Mouse (Mus musculus): ENCODE measurements around the gene H2afy2. TPM values are rescaled to one million over a fixed set of nuclear protein-coding genes. Genes with fewer than 3 reads are reported as not detected.

The H2afy2 gene
- polyA plus RNA-seq, 1 experiment from 2014 or later, result 87.2 TPM

GRCm38 (mm10) chr10:61794971-61795370 is 11.0 kb upstream of the H2afy2 start:
- DNase-seq (ENCODE audit: low spot score) (no peak), ATAC-seq (ENCODE audit: low read depth) (no peak)
- Histone ChIP-seq H3K36me3 (ENCODE audit: control insufficient read depth, insufficient read depth, low read length) (no peaks in the 10 kb centered on the region), H3K4me1 (ENCODE audit: control insufficient read depth, insufficient read depth, low read length) (no peaks in the 10 kb centered on the region), H3K9ac (ENCODE audit: low read depth, low read length) (no peak overlapping the region), H3K27me3 (replicated peaks; ENCODE audit: control insufficient read depth, insufficient read depth, low read length) (no peaks in the 10 kb centered on the region), H3K4me3 (ENCODE audit: low read depth, low read length) (no peak overlapping the region), H3K9me3 (ENCODE audit: control insufficient read depth, low read length) (no peaks in the 10 kb centered on the region), H3K27ac (replicated peaks; ENCODE audit: low read depth, low read length) (no peak overlapping the region), H3K4me2 (ENCODE audit: low read depth, low read length) (no peak overlapping the region)
- WGBS, result 46% methylated on average over 10 of the region's 10 CpGs

DNA sequence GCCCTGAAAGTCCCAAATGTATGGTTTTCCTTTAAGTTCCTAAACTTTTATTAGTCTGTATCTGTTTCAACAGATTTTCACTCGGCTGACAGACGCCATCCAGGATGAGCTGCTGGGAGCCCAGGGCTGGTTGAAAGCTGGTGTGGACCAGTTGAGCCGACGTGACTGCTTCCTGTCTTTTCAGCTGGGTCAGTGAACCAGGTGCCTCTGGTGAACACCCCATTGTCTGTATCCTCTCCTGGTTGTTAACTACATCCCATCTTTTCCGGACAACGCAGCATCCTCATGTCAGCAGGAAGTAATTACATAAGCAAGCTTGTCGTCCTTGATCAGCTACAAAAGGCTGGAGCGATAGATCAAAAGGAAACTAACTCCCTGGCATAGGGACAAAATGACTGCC is 9.1 kb upstream of the H2afy2 start:
- WGBS, result 37% methylated on average over 8 of the region's 8 CpGs
- DNase-seq (ENCODE audit: low spot score), result no peak

GRCm38 (mm10) chr10:61788499-61788898 is 4.6 kb upstream of the H2afy2 start:
- WGBS, result 90% methylated on average over 5 of the region's 5 CpGs
- H3K4me2 ChIP-seq (ENCODE audit: low read depth, low read length), result no peak overlapping the region
- no peaks in the 10 kb centered on the region for H3K9me3 ChIP-seq (ENCODE audit: control insufficient read depth, low read length)
- H3K9ac ChIP-seq (ENCODE audit: low read depth, low read length), result no peak overlapping the region
- no peak overlapping the region for H3K4me3 ChIP-seq (ENCODE audit: low read depth, low read length)
- H3K27me3 ChIP-seq (replicated peaks; ENCODE audit: control insufficient read depth, insufficient read depth, low read length), result no peaks in the 10 kb centered on the region
- ATAC-seq (ENCODE audit: low read depth) (no peak), DNase-seq (ENCODE audit: low spot score) (no peak)
- no peaks in the 10 kb centered on the region for H3K36me3 ChIP-seq (ENCODE audit: control insufficient read depth, insufficient read depth, low read length)
- H3K4me1 ChIP-seq (ENCODE audit: control insufficient read depth, insufficient read depth, low read length), result no peaks in the 10 kb centered on the region
- no peak overlapping the region for H3K27ac ChIP-seq (replicated peaks; ENCODE audit: low read depth, low read length)

More for the DNA sequence above, 9.1 kb upstream of the H2afy2 start:
- H3K4me3 ChIP-seq (ENCODE audit: low read depth, low read length), result no peak overlapping the region
- no peaks in the 10 kb centered on the region for H3K4me1 ChIP-seq (ENCODE audit: control insufficient read depth, insufficient read depth, low read length)
- no peaks in the 10 kb centered on the region for H3K36me3 ChIP-seq (ENCODE audit: control insufficient read depth, insufficient read depth, low read length)
- H3K9me3 ChIP-seq (ENCODE audit: control insufficient read depth, low read length), result no peaks in the 10 kb centered on the region
- no peak overlapping the region for H3K9ac ChIP-seq (ENCODE audit: low read depth, low read length)
- no peaks in the 10 kb centered on the region for H3K27me3 ChIP-seq (replicated peaks; ENCODE audit: control insufficient read depth, insufficient read depth, low read length)
- no peak overlapping the region for H3K4me2 ChIP-seq (ENCODE audit: low read depth, low read length)
- no peak for ATAC-seq (ENCODE audit: low read depth)
- H3K27ac ChIP-seq (replicated peaks; ENCODE audit: low read depth, low read length), result no peak overlapping the region

GRCm38 (mm10) chr10:61787541-61788313 is 3.8 kb upstream of the H2afy2 start:
- H3K9me3 ChIP-seq (ENCODE audit: control insufficient read depth, low read length), result no peaks in the 10 kb centered on the region
- H3K9ac ChIP-seq (ENCODE audit: low read depth, low read length), result no peak overlapping the region
- 81% methylated on average over 9 of the region's 10 CpGs for WGBS
- H3K4me3 ChIP-seq (ENCODE audit: low read depth, low read length), result no peak overlapping the region
- DNase-seq (ENCODE audit: low spot score) (no peak), ATAC-seq (ENCODE audit: low read depth) (no peak)
- H3K27me3 ChIP-seq (replicated peaks; ENCODE audit: control insufficient read depth, insufficient read depth, low read length), result no peaks in the 10 kb centered on the region
- H3K36me3 ChIP-seq (ENCODE audit: control insufficient read depth, insufficient read depth, low read length), result no peaks in the 10 kb centered on the region
- no peaks in the 10 kb centered on the region for H3K4me1 ChIP-seq (ENCODE audit: control insufficient read depth, insufficient read depth, low read length)
- no peak overlapping the region for H3K4me2 ChIP-seq (ENCODE audit: low read depth, low read length)
- no peak overlapping the region for H3K27ac ChIP-seq (replicated peaks; ENCODE audit: low read depth, low read length)

DNA sequence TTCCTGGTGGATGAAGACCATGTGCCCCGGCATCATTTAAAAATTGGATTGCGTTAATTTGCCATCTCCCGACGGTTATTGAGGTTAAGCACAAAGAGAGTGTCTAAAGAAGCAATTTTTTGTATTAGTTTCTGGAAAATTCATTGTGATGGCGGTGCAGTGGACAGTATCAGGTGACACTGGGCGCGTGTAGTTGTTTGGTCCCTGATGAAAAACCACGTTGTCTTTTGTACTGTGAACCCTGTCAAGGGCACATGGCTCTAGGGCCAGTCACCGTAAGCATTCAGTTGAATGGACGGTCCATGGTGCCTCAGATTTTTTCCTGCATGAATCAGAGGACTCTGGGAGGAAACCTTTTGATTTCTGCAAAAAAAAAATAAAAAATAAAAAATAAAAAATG is 467 bp upstream of the H2afy2 start:
- Histone ChIP-seq H3K4me2 (ENCODE audit: low read depth, low read length) (peak overlapping the region; percentile 68), H3K9ac (ENCODE audit: low read depth, low read length) (peak overlapping the region; percentile 99), H3K4me1 (ENCODE audit: control insufficient read depth, insufficient read depth, low read length) (0 out of 2 replicates have a peak, but pooled peaks cover 7% of the 10 kb centered on the region), H3K27me3 (replicated peaks; ENCODE audit: control insufficient read depth, insufficient read depth, low read length) (no peaks in the 10 kb centered on the region), H3K4me3 (ENCODE audit: low read depth, low read length) (peak overlapping the region; percentile 94), H3K9me3 (ENCODE audit: control insufficient read depth, low read length) (no peaks in the 10 kb centered on the region), H3K27ac (replicated peaks; ENCODE audit: low read depth, low read length) (peak overlapping the region; percentile 96), H3K36me3 (ENCODE audit: control insufficient read depth, insufficient read depth, low read length) (no peaks in the 10 kb centered on the region)
- ATAC-seq (ENCODE audit: low read depth) (no peak), DNase-seq (ENCODE audit: low spot score) (no peak)
- WGBS, result 11% methylated on average over 10 of the region's 10 CpGs

DNA sequence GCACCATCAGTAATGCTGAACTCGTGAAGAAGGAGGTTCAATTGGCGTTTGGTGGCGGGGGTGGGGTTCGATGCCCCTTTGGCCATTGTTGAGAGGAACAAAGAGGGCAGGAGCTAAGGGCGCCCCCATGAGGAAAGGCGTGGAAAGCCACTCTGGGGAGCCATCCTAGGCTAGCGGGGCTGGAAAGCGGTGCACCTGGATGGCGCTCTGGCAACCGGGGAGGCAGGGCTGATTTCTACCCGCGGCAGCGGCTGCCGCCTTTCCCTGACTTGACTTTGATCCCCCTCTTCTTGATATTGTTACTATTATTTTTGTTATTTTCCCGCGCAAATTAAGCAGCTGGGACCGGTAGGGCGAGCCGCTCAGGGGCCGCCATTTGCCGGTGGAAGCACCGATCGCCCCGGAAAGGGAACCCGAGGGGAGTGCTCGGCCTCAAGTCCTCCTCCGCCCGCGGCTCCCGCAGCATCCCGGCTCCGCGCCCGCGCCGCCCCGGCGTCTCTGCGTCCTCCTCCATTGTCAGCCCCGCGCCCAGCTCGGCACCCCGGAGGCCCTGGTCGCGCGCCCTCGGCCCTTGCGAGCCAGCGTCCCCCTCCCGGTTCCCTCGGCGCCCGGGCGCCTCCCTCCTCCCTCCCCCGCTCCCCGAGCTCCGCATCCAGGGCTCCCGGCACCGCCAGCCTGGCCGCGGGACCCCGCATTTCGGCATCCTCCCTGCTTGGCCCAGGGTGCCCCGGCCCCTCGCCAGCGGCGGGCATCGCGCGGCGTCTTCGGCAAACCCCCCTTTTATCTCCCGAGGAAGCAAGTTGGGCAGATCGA is 942 bp downstream of the H2afy2 start:
- peak overlapping the region; percentile 94 for H3K4me3 ChIP-seq (ENCODE audit: low read depth, low read length)
- peak overlapping the region; percentile 68 for H3K4me2 ChIP-seq (ENCODE audit: low read depth, low read length)
- ATAC-seq (ENCODE audit: low read depth) (peak; percentile 60), DNase-seq (ENCODE audit: low spot score) (peak; percentile 71)
- 0 out of 2 replicates have a peak, but pooled peaks cover 7% of the 10 kb centered on the region for H3K4me1 ChIP-seq (ENCODE audit: control insufficient read depth, insufficient read depth, low read length)
- H3K36me3 ChIP-seq (ENCODE audit: control insufficient read depth, insufficient read depth, low read length), result no peaks in the 10 kb centered on the region
- no peaks in the 10 kb centered on the region for H3K27me3 ChIP-seq (replicated peaks; ENCODE audit: control insufficient read depth, insufficient read depth, low read length)
- WGBS, result 0% methylated on average over 58 of the region's 74 CpGs
- peak overlapping the region; percentile 99 for H3K9ac ChIP-seq (ENCODE audit: low read depth, low read length)
- peak overlapping the region; percentile 96 for H3K27ac ChIP-seq (replicated peaks; ENCODE audit: low read depth, low read length)
- no peaks in the 10 kb centered on the region for H3K9me3 ChIP-seq (ENCODE audit: control insufficient read depth, low read length)

GRCm38 (mm10) chr10:61781461-61782128 is 2.4 kb downstream of the H2afy2 start:
- no peak for ATAC-seq (ENCODE audit: low read depth)
- Histone ChIP-seq H3K4me2 (ENCODE audit: low read depth, low read length) (peak overlapping the region; percentile 68), H3K27ac (replicated peaks; ENCODE audit: low read depth, low read length) (peak overlapping the region; percentile 96), H3K4me3 (ENCODE audit: low read depth, low read length) (peak overlapping the region; percentile 94), H3K9ac (ENCODE audit: low read depth, low read length) (peak overlapping the region; percentile 99; the same call in 1 of the 2 replicates), H3K4me1 (ENCODE audit: control insufficient read depth, insufficient read depth, low read length) (0 out of 2 replicates have a peak, but pooled peaks cover 7% of the 10 kb centered on the region), H3K36me3 (ENCODE audit: control insufficient read depth, insufficient read depth, low read length) (peaks cover 6% of the 10 kb centered on the region; the same call in 1 of the 2 replicates), H3K9me3 (ENCODE audit: control insufficient read depth, low read length) (no peaks in the 10 kb centered on the region), H3K27me3 (replicated peaks; ENCODE audit: control insufficient read depth, insufficient read depth, low read length) (no peaks in the 10 kb centered on the region)
- DNase-seq (ENCODE audit: low spot score), result no peak
- 14% methylated on average over 8 of the region's 9 CpGs for WGBS

DNA sequence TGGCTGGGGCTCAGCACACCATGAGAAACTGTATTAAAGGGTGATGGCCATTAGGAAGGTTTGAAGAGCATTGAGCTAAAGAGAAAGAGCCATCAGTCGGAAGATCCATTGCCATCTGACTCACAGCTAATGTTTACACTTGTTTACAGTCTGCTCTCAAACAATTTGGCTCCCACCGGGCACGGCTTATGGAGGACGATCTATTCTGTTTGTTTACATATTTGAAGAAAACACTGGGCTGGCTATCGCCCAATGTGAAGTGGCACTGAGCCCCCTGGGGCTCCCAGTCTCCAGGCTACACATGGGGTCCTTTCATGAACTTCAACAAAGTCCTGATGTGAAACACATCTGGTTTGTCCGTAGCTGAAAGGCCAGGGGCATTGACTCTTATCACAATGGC is 17.1 kb downstream of the H2afy2 start:
- ATAC-seq (ENCODE audit: low read depth) (no peak), DNase-seq (ENCODE audit: low spot score) (no peak)
- no peak overlapping the region for H3K9ac ChIP-seq (ENCODE audit: low read depth, low read length)
- H3K9me3 ChIP-seq (ENCODE audit: control insufficient read depth, low read length), result no peaks in the 10 kb centered on the region
- no peaks in the 10 kb centered on the region for H3K27me3 ChIP-seq (replicated peaks; ENCODE audit: control insufficient read depth, insufficient read depth, low read length)
- 33% methylated on average over 6 of the region's 6 CpGs for WGBS
- H3K4me3 ChIP-seq (ENCODE audit: low read depth, low read length), result no peak overlapping the region
- no peak overlapping the region for H3K4me2 ChIP-seq (ENCODE audit: low read depth, low read length)
- no peaks in the 10 kb centered on the region for H3K36me3 ChIP-seq (ENCODE audit: control insufficient read depth, insufficient read depth, low read length)
- peaks cover 18% of the 10 kb centered on the region; the same call in 1 of the 2 replicates for H3K4me1 ChIP-seq (ENCODE audit: control insufficient read depth, insufficient read depth, low read length)
- no peak overlapping the region for H3K27ac ChIP-seq (replicated peaks; ENCODE audit: low read depth, low read length)
